Mouse (Mus musculus): ENCODE results near the gene Zfp36. TPM values are rescaled to one million over a fixed set of nuclear protein-coding genes. Genes with fewer than 3 reads are reported as not detected.

Gene Zfp36
- polyA plus RNA-seq, 1 experiment from 2014 or later, result 5.4 TPM

DNA sequence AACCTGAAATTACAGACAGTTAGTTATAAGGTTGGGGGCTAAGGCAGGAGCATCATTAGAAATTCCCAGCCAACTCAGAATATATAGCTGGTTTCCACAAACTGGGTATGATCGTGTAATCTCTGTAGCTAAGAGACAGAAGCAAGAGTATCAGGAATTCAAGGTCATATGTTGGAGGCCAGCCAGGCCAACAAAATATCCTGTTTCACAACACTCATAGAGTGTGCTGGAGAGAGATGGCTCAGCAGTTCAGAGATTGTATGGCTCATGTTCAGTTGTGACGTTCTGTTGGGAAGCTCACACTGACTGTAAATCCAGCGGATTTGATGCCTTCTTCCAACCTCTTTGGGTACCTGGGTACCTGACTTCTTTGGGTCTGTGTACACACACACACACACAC, 32.3 kb downstream of the Zfp36 start:
- Histone ChIP-seq H3K36me3 (0 out of 2 replicates have a peak, but pooled peaks cover 3% of the 10 kb centered on the region), H3K9ac (replicated peaks) (no peak overlapping the region), H3K27me3 (no peaks in the 10 kb centered on the region), H3K27ac (replicated peaks) (no peak overlapping the region), H3K9me3 (no peaks in the 10 kb centered on the region), H3K4me3 (no peak overlapping the region), H3K4me1 (peaks cover 19% of the 10 kb centered on the region), H3K4me2 (replicated peaks) (no peak overlapping the region)
- no peak for ATAC-seq (ENCODE audit: low FRiP score, low read depth)
- WGBS, result 85% methylated on average over 3 of the region's 3 CpGs

DNA sequence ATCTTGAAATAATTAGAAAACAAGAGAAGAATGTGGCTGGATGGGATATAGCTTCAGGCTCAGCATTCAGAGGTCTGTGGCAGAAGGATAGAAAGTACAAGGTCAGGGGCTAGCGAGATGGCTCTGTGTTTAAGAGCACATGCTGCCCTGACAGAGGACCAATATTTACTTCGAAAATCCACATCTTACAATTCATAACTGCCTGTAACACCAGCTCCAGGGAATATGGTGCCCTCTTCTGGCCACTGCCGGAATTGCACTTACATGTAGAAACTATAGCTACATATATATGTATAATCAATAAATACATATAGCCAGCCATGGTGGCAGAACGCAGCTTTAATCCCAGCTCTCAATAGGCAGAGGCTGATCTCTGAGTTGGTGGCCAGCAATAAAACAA, 35.4 kb downstream of the Zfp36 start:
- Histone ChIP-seq H3K4me1 (peaks cover 2% of the 10 kb centered on the region), H3K9me3 (no peaks in the 10 kb centered on the region), H3K4me2 (replicated peaks) (no peak overlapping the region), H3K9ac (replicated peaks) (no peak overlapping the region), H3K4me3 (no peak overlapping the region), H3K27me3 (no peaks in the 10 kb centered on the region; the same call in 1 of the 2 replicates), H3K36me3 (no peaks in the 10 kb centered on the region), H3K27ac (replicated peaks) (no peak overlapping the region)
- WGBS, result 8% methylated on average over 4 of the region's 4 CpGs
- ATAC-seq (ENCODE audit: low FRiP score, low read depth), result no peak

DNA sequence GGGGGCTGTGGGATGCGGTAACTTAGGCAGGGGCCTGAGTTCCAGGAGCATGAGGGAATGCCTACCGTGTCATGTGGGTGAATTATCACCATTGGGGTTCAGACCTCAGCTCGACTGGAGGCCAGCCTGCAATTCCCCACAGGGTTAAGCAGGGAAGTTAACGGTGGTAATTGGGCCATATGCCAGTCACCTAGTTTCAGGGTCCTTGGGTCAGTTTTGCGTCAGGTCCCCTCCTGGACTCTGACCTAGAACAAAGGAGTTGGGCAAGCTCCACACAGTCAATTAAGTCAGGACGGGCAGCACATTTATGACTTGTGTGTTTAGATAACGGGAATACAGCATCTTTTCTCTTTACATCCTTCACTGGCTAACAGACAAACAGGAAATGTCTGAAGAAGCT, 38.7 kb downstream of the Zfp36 start:
- Histone ChIP-seq H3K4me1 (peaks cover 12% of the 10 kb centered on the region), H3K36me3 (no peaks in the 10 kb centered on the region), H3K27me3 (no peaks in the 10 kb centered on the region; the same call in 1 of the 2 replicates), H3K4me3 (no peak overlapping the region), H3K9ac (replicated peaks) (no peak overlapping the region), H3K4me2 (replicated peaks) (no peak overlapping the region), H3K9me3 (no peaks in the 10 kb centered on the region), H3K27ac (replicated peaks) (no peak overlapping the region)
- 57% methylated on average over 7 of the region's 7 CpGs for WGBS
- no peak for ATAC-seq (ENCODE audit: low FRiP score, low read depth)

DNA sequence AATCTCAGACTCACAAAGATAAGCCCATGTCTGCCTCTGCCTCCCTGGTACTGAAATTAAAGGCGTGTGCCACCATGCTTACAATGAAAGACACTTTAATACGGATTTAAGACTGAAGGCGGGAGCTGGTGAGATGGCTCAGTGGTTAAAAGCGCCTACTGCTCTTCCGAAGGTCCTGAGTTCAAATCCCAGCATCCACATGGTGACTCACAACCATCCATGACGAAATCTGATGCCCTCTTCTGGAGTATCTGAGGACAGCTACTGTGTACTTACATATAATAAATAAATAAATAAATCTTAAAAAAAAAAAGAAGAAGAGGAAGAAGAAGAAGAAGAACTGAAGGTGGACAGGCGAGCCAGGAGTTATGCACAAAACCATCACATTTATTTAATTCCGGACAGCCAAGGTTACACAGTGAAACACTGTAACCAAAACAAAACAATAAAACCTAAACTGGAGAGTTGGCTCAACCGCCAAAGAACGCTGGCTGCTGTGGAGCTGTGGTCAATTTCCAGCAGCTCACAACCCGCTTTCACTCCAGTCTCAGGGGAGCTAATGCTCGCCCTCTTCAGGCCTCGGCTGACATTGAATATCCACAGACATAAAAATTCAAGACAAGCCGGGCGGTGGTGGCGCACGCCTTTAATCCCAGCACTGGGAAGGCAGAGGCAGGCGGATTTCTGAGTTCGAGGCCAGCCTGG, 40.7 kb downstream of the Zfp36 start:
- Histone ChIP-seq H3K4me1 (peaks cover 12% of the 10 kb centered on the region), H3K27me3 (no peaks in the 10 kb centered on the region; the same call in 1 of the 2 replicates), H3K9me3 (no peaks in the 10 kb centered on the region), H3K9ac (replicated peaks) (peak overlapping the region; percentile 86), H3K4me2 (replicated peaks) (peak overlapping the region; percentile 87), H3K36me3 (0 out of 2 replicates have a peak, but pooled peaks cover 3% of the 10 kb centered on the region), H3K27ac (replicated peaks) (peak overlapping the region; percentile 78), H3K4me3 (peak overlapping the region; percentile 97)
- WGBS, result 80% methylated on average over 19 of the region's 19 CpGs
- no peak for ATAC-seq (ENCODE audit: low FRiP score, low read depth)

DNA sequence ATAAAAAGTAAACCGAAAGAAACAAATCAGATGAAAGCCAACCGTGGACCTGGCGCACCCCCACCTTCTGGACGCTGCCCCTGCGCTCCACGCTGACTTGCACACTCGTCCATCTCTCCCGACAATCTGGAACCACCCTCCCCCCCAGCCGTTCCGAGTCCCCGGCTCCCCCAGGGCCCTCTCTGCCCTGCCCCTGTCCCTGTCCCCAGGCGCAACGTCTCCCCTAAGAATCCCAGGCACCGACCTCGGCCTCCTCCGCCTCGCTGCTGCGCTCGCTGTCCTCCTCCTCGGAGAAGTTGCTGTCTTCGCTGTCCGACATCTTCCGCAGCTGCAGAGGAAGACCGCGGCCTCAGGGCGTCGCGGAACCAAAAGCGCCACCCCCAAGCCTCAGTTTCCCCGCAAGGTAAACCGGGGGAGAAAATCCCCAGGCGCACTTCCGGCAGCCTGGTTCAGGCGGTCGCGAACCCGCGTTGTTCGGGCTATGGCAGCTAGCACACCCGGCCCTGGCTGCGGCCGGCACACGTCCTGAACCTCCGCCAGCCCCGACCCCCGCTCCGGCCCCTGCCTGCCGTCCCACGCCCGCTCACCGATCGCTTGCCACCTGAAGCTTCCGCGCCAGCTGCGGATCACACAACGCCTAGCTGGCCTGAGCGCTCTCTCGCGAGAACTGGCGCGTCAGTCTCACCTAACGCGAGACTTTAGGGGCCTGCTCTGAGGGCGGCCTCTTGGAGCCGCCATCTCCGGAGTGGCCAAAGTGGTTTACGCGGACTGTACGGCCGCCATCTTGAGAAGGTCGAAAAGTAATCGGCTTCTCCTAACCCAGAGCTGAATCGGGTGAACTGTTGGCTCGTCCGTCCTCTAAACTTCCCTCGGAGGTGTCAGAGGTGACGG, 41.7 kb downstream of the Zfp36 start, which contains the start of gene Supt5:
TSS of gene Supt5 (minus strand) at position 639 of the 891 bp plus-strand sequence.
- no peaks in the 10 kb centered on the region; the same call in 1 of the 2 replicates for H3K27me3 ChIP-seq
- peak within 1 kb of the TSS; percentile 83 for H3K27ac ChIP-seq (replicated peaks)
- WGBS, result under 1% methylated on average over 76 of the region's 77 CpGs
- H3K4me1 ChIP-seq, result peaks cover 12% of the 10 kb centered on the region
- peak within 1 kb of the TSS; percentile 97 for H3K4me3 ChIP-seq
- 0 out of 2 replicates have a peak, but pooled peaks cover 3% of the 10 kb centered on the region for H3K36me3 ChIP-seq
- peak within 1 kb of the TSS; percentile 87 for H3K4me2 ChIP-seq (replicated peaks)
- peak within 1 kb of the TSS; percentile 86 for H3K9ac ChIP-seq (replicated peaks)
- H3K9me3 ChIP-seq, result no peaks in the 10 kb centered on the region
- ATAC-seq (ENCODE audit: low FRiP score, low read depth), result peak; percentile 99

DNA sequence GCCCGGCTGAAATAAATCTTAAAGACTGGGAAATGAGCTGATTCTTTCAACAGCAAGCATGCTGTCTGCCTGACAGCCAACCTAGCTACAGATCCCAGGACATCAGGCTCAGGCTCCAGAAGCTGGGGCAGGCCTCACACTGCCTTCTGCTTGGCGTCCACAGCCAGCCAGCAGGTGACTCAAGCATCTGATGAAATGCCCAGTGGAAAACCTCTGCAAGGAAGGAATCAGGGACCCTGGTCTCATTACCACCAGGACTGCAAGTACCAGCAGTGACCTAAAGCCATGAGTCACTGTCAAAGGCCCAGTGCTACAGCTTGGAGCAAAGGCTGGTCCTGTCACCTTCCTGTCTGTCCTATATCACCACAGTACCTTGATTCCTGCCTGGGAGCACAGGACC, 44.6 kb downstream of the Zfp36 start:
- WGBS, result 90% methylated on average over 2 of the region's 2 CpGs
- Histone ChIP-seq H3K27ac (replicated peaks) (no peak overlapping the region), H3K36me3 (peaks cover 18% of the 10 kb centered on the region), H3K4me1 (peaks cover 12% of the 10 kb centered on the region), H3K9ac (replicated peaks) (no peak overlapping the region), H3K4me2 (replicated peaks) (no peak overlapping the region), H3K9me3 (no peaks in the 10 kb centered on the region), H3K27me3 (no peaks in the 10 kb centered on the region), H3K4me3 (no peak overlapping the region)
- ATAC-seq (ENCODE audit: low FRiP score, low read depth), result no peak

DNA sequence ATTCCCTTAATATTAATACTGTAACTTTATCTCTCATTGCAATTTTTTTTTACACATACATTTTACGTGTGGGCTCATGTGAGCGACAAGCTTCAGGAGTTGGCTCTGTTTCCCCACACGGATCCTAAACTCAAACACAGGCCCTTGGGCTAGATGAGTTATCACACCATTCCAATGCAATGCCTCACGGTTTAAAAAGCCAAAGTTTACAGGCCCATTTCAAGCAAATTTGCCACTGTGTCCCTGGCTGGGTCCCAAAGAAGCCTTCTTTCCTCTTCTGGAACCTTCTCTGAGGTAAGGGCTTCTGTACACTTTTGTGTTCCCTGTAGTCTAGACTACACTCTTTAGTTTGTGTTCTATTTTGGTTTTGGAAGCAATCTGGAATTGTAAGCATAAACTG, 45.5 kb downstream of the Zfp36 start:
- no peaks in the 10 kb centered on the region for H3K27me3 ChIP-seq
- no peak overlapping the region for H3K9ac ChIP-seq (replicated peaks)
- ATAC-seq (ENCODE audit: low FRiP score, low read depth), result no peak
- no peak overlapping the region for H3K4me3 ChIP-seq
- no peak overlapping the region for H3K4me2 ChIP-seq (replicated peaks)
- no peaks in the 10 kb centered on the region for H3K9me3 ChIP-seq
- 93% methylated on average over 4 of the region's 4 CpGs for WGBS
- no peak overlapping the region for H3K27ac ChIP-seq (replicated peaks)
- peaks cover 27% of the 10 kb centered on the region for H3K36me3 ChIP-seq
- peaks cover 12% of the 10 kb centered on the region for H3K4me1 ChIP-seq

DNA sequence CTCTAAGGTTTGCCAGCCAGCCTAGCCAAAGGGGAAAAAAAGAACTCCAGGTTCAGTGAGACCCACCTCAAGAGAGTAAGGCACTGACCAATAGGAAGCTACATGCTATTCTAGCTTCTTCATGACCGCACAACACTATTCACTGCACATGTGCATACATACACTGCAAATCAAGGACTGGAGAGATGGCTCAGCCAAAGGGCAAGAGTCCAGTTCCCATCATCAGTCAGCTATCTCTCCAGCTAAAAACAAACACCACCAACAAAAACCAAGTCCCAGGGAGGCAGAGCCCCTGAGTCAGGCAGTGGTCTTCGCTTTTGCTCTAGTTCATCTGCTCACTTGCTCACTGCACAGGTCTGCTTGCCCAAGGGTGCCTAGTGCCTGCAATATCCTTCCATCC, 51.8 kb downstream of the Zfp36 start:
- H3K27ac ChIP-seq (replicated peaks), result no peak overlapping the region
- ATAC-seq (ENCODE audit: low FRiP score, low read depth), result no peak
- peaks cover 85% of the 10 kb centered on the region for H3K36me3 ChIP-seq
- H3K4me2 ChIP-seq (replicated peaks), result no peak overlapping the region
- H3K27me3 ChIP-seq, result no peaks in the 10 kb centered on the region
- WGBS, result 98% methylated on average over 2 of the region's 2 CpGs
- H3K4me3 ChIP-seq, result no peak overlapping the region
- H3K9me3 ChIP-seq, result no peaks in the 10 kb centered on the region
- H3K4me1 ChIP-seq, result no peaks in the 10 kb centered on the region
- no peak overlapping the region for H3K9ac ChIP-seq (replicated peaks)

Other genes starting within 250 kb of the Zfp36 start
- 134 TPM in 2 replicates for gene Fbl, start 210.5 kb downstream of the Zfp36 start, polyA plus RNA-seq (2016; fragmentation: Nextera tagmentation; extraction: Ambion mirVana)
- 21.5 and 22.8 TPM in 2 replicates for gene Dyrk1b, start 200.8 kb downstream of the Zfp36 start, polyA plus RNA-seq (2016; fragmentation: Nextera tagmentation; extraction: Ambion mirVana)
- gene Eid2, start 112.4 kb downstream of the Zfp36 start, polyA plus RNA-seq (2016; fragmentation: Nextera tagmentation; extraction: Ambion mirVana), result 5.7 and 7.3 TPM in 2 replicates
- 25.2 and 27.4 TPM in 2 replicates for gene Eid2b, start 102.5 kb downstream of the Zfp36 start, polyA plus RNA-seq (2016; fragmentation: Nextera tagmentation; extraction: Ambion mirVana)
- gene Selenov, start 89.1 kb downstream of the Zfp36 start, polyA plus RNA-seq (2016; fragmentation: Nextera tagmentation; extraction: Ambion mirVana), result 0.90 and 1.6 TPM in 2 replicates
- gene Dll3, start 78.0 kb downstream of the Zfp36 start, polyA plus RNA-seq (2016; fragmentation: Nextera tagmentation; extraction: Ambion mirVana), result 86.8 and 91.4 TPM in 2 replicates
- 188 and 193 TPM in 2 replicates for gene Timm50, start 68.2 kb downstream of the Zfp36 start, polyA plus RNA-seq (2016; fragmentation: Nextera tagmentation; extraction: Ambion mirVana)
- gene Supt5, start 41.5 kb downstream of the Zfp36 start, polyA plus RNA-seq (2016; fragmentation: Nextera tagmentation; extraction: Ambion mirVana), result 105 and 107 TPM in 2 replicates
- gene Rps16, start 29.6 kb downstream of the Zfp36 start, polyA plus RNA-seq (2016; fragmentation: Nextera tagmentation; extraction: Ambion mirVana), result 544 and 582 TPM in 2 replicates
- gene Plekhg2, start 7.7 kb downstream of the Zfp36 start, polyA plus RNA-seq (2016; fragmentation: Nextera tagmentation; extraction: Ambion mirVana), result 71.6 and 78.6 TPM in 2 replicates
- gene Med29, start 12.5 kb upstream of the Zfp36 start, polyA plus RNA-seq (2016; fragmentation: Nextera tagmentation; extraction: Ambion mirVana), result 45.3 and 46.9 TPM in 2 replicates
- 83.2 and 86.0 TPM in 2 replicates for gene Paf1, start 12.7 kb upstream of the Zfp36 start, polyA plus RNA-seq (2016; fragmentation: Nextera tagmentation; extraction: Ambion mirVana)
- gene Gmfg, start 57.2 kb upstream of the Zfp36 start, polyA plus RNA-seq (2016; fragmentation: Nextera tagmentation; extraction: Ambion mirVana), result 6.3 TPM in 2 replicates
- gene Lrfn1, start 71.7 kb upstream of the Zfp36 start, polyA plus RNA-seq (2016; fragmentation: Nextera tagmentation; extraction: Ambion mirVana), result 9.2 and 13.9 TPM in 2 replicates
- gene Ifnl2, start 130.2 kb upstream of the Zfp36 start, polyA plus RNA-seq (2016; fragmentation: Nextera tagmentation; extraction: Ambion mirVana), result not detected in 2 replicates
- not detected in 2 replicates for gene Ifnl3, start 142.6 kb upstream of the Zfp36 start, polyA plus RNA-seq (2016; fragmentation: Nextera tagmentation; extraction: Ambion mirVana)
- not detected in 2 replicates for gene Sycn, start 160.6 kb upstream of the Zfp36 start, polyA plus RNA-seq (2016; fragmentation: Nextera tagmentation; extraction: Ambion mirVana)
- gene Nccrp1, start 167.0 kb upstream of the Zfp36 start, polyA plus RNA-seq (2016; fragmentation: Nextera tagmentation; extraction: Ambion mirVana), result not detected in 2 replicates
- 34.1 and 34.8 TPM in 2 replicates for gene Samd4b, start 217.9 kb upstream of the Zfp36 start, polyA plus RNA-seq (2016; fragmentation: Nextera tagmentation; extraction: Ambion mirVana)
- 40.4 and 43.5 TPM in 2 replicates for gene Pak4, start 217.9 kb upstream of the Zfp36 start, polyA plus RNA-seq (2016; fragmentation: Nextera tagmentation; extraction: Ambion mirVana)

Data from midbrain, embryonic 12.5 days (tissue).